Comparison of ENCODE assay signal across 8 mouse cellular contexts in the genomic region with DNA sequence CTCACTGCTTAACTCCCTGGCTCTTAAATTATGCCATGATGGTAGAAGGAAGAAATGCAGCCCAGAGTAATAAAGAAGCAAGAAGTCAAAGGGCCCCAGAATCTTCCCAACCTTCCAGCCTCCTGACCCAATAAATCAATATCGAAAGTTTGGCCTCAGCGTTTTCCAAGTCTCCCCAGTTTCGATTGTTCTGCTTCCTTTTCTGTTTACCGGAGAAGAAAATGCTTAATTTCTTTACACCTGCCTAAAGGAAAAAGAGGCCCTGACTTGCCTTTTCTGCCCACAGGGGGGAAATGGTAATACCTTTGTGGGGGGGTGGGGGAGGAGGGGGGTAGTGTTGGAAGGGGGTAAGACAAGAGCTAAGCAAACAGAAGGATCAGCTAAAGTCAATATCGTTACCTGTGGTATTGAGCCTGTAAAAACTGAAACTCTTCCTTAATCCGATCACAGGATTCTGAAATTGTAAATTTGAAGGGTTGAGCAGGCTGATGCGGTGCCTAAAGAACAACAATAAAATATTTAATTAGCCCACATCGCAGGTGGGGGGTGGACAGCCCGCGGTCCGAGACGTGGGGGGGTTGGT. TPM values are rescaled to one million over a fixed set of nuclear protein-coding genes. Genes with fewer than 3 reads are reported as not detected.
DNase-seq lines count a peak whose midpoint lies in the region; TF ChIP-seq lines count a peak whose summit lies in the region.

No protein-coding gene starts in this region.

- no peaks in the 10 kb centered on the region for H3K9me3 ChIP-seq in limb, embryonic 10.5 days (replicated peaks)

- no peak for TF ChIP-seq CTCF in cerebellum, adult 2 months (IDR thresholded peaks at IDR 0.05; ENCODE audit: borderline replicate concordance, insufficient read depth, low read depth, low read length)
- TF ChIP-seq CTCF in small intestine, adult 2 months (IDR thresholded peaks at IDR 0.05; ENCODE audit: extremely low read depth, insufficient read length, insufficient replicate concordance, low read depth, low read length), result no peak

- DNase-seq in cerebellum, adult 2 months, result peak in 1 of 2 experiments; percentile 12
- no peak for DNase-seq in cerebellum, postnatal 25 days
- peak; percentile 12 for DNase-seq in thymus, postnatal 4 days
- no peak for DNase-seq in thymus, adult 18-20 months
- DNase-seq in limb, embryonic 10.5 days (ENCODE audit: low spot score), result no peak
- no peak for DNase-seq in frontal cortex, adult 2 months (ENCODE audit: extremely low spot score in 1 of 2, low spot score in 1 of 2)
- DNase-seq in thymus, postnatal 25 days, result no peak

- no peaks in the 10 kb centered on the region for H3K4me1 ChIP-seq in cerebellum, adult 2 months (ENCODE audit: control insufficient read depth, insufficient read depth, low read length)
- peaks cover 55% of the 10 kb centered on the region for H3K4me1 ChIP-seq in limb, embryonic 10.5 days
- peaks cover 8% of the 10 kb centered on the region; the same call in 1 of the 2 replicates for H3K4me1 ChIP-seq in small intestine, adult 2 months (ENCODE audit: control insufficient read depth, insufficient read depth, insufficient read length, low read length)

- 14% methylated on average over 12 of the region's 12 CpGs for WGBS in cerebellum, adult 2 months
- WGBS in limb, embryonic 10.5 days, result under 1% methylated on average over 12 of the region's 12 CpGs
- WGBS in small intestine, adult 2 months, result 2% methylated on average over 12 of the region's 12 CpGs

- H3K4me3 ChIP-seq in cerebellum, adult 2 months (replicated peaks; ENCODE audit: insufficient read depth, low read depth, low read length), result peak overlapping the region; percentile 80
- peak overlapping the region; percentile 90 for H3K4me3 ChIP-seq in limb, embryonic 10.5 days
- H3K4me3 ChIP-seq in small intestine, adult 2 months (ENCODE audit: low read depth, low read length), result peak overlapping the region; percentile 92

- no peak overlapping the region for H3K27ac ChIP-seq in cerebellum, adult 2 months (ENCODE audit: insufficient read depth, low read length)
- H3K27ac ChIP-seq in limb, embryonic 10.5 days, result peak overlapping the region; percentile 99
- H3K27ac ChIP-seq in small intestine, adult 2 months (ENCODE audit: insufficient read depth, low read depth, low read length), result peak overlapping the region; percentile 92

- TF ChIP-seq POLR2A in cerebellum, adult 2 months (IDR thresholded peaks at IDR 0.05; ENCODE audit: borderline replicate concordance, insufficient read depth, low read length), result no peak
- no peak for TF ChIP-seq POLR2A in small intestine, adult 2 months (IDR thresholded peaks at IDR 0.05; ENCODE audit: low read depth, low read length)

- H3K27me3 ChIP-seq in cerebellum, adult 2 months (ENCODE audit: control insufficient read depth, insufficient read depth, low read length), result no peaks in the 10 kb centered on the region
- 0 out of 2 replicates have a peak, but pooled peaks cover 4% of the 10 kb centered on the region for H3K27me3 ChIP-seq in limb, embryonic 10.5 days (ENCODE audit: low read depth, poor library complexity, severe bottlenecking)
- no peaks in the 10 kb centered on the region for H3K27me3 ChIP-seq in small intestine, adult 2 months (ENCODE audit: control insufficient read depth, insufficient read depth, low read length)

- peaks cover 15% of the 10 kb centered on the region for H3K36me3 ChIP-seq in limb, embryonic 10.5 days
- peaks cover 10% of the 10 kb centered on the region for H3K36me3 ChIP-seq in small intestine, adult 2 months (ENCODE audit: control insufficient read depth, insufficient read depth, low read length)

RNA-seq across cellular contexts. Expression of gene Tle4, which starts 1.4 kb away (rescaled TPM):
- 16.1 and 16.3 TPM in 2 replicates for polyA plus RNA-seq in cerebellum, adult 2 months (2012; rRNA removed)
- polyA plus RNA-seq in limb, embryonic 10.5 days (2016; fragmentation: Nextera tagmentation; extraction: Ambion mirVana), result 15.5 and 16.7 TPM in 2 replicates
- 10.1 and 24.6 TPM in 2 replicates for polyA plus RNA-seq in small intestine, adult 2 months (2012; rRNA removed)
- 20.9 and 24.3 TPM in 2 replicates for polyA plus RNA-seq in frontal cortex, adult 2 months (2012; rRNA removed)
